Mouse (Mus musculus): Measurements from ENCODE around the gene Hoxd10.

Hoxd10 gene

GRCm38 (mm10) chr2:74680561-74681398, 10.9 kb upstream of the Hoxd10 start:
- no peak for DNase-seq (ENCODE audit: low spot score in 2 of 2)

- no peak for DNase-seq (ENCODE audit: low spot score in 2 of 2)
These were observed 9.9 kb upstream of the Hoxd10 start for GRCm38 (mm10) chr2:74681594-74682531.

DNA sequence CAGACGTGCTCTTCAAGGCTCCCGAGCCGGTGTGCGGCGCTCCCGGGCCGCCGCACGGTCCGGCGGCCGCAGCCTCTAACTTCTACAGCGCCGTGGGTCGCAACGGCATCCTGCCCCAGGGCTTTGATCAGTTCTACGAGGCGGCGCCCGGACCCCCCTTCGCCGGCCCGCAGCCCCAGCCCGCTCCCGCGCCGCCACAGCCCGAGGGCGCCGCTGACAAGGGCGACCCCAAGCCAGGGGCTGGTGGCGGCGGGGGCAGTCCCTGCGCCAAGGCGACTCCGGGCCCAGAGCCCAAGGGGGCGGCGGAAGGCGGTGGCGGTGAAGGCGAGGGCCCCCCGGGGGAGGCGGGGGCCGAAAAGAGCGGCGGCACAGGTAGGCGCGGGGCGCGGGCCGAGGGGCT, 8.9 kb upstream of the Hoxd10 start:
- DNase-seq (ENCODE audit: low spot score in 2 of 2): no peak

GRCm38 (mm10) chr2:74683471-74683951, 8.2 kb upstream of the Hoxd10 start:
- DNase-seq (ENCODE audit: low spot score in 2 of 2): no peak

- no peak for DNase-seq (ENCODE audit: low spot score in 2 of 2)
These were observed 7.6 kb upstream of the Hoxd10 start for GRCm38 (mm10) chr2:74684106-74684505.

- no peak for DNase-seq (ENCODE audit: low spot score in 2 of 2)
These were observed 6.6 kb upstream of the Hoxd10 start for GRCm38 (mm10) chr2:74685059-74685603.

GRCm38 (mm10) chr2:74686301-74686987, 5.3 kb upstream of the Hoxd10 start:
- no peak for DNase-seq (ENCODE audit: low spot score in 2 of 2)

GRCm38 (mm10) chr2:74686988-74687697, 4.6 kb upstream of the Hoxd10 start:
- DNase-seq (ENCODE audit: low spot score in 2 of 2): no peak

- no peak for DNase-seq (ENCODE audit: low spot score in 2 of 2)
These were observed 3.8 kb upstream of the Hoxd10 start for GRCm38 (mm10) chr2:74687698-74688555.

GRCm38 (mm10) chr2:74688795-74689573, 2.7 kb upstream of the Hoxd10 start:
- no peak for DNase-seq (ENCODE audit: low spot score in 2 of 2)

DNA sequence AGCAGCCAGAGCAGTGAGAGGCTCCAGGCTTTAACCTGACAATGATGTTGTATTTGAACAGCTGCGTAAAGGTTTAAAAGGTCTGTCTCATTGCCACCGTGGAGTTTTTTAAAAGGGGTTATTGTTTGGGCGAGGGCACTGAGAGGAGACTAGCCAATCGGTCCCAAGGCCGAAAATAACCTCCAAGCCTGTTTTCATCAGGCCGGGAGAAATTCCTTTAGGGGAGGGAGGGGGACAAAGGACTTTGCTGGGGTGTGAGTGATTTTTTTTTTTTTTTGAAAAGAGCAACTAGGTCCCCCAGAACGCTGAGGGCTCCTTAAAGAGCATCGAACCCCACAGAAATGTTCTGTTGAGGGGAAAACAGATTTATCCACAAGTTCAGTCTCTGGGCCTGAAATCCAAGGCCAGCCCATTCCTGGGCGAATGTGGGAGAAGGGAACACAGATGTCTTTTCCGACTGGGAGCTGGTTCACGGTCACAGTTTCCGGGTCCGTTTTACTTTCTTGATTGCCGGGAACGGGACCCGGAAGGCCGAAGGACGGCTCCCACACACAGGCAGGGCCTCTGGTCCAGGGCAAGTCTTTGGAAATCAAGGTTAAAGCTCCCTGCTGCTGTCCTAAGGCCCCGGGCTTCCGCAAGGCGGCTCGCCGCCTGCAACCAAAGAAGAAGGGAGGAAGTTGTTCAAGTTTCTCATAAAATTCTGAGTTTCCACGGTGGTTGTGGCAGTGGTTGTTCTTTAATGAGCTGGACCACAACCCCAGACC, 2.0 kb upstream of the Hoxd10 start:
- no peak for DNase-seq (ENCODE audit: low spot score in 2 of 2)

- no peak for DNase-seq (ENCODE audit: low spot score in 2 of 2)
These were observed 1.4 kb upstream of the Hoxd10 start for GRCm38 (mm10) chr2:74690338-74690716.

GRCm38 (mm10) chr2:74691995-74692807, 477 bp downstream of the Hoxd10 start:
- no peak for DNase-seq (ENCODE audit: low spot score in 2 of 2)

- no peak for DNase-seq (ENCODE audit: low spot score in 2 of 2)
These were observed 1.2 kb downstream of the Hoxd10 start for GRCm38 (mm10) chr2:74692808-74693431.

DNA sequence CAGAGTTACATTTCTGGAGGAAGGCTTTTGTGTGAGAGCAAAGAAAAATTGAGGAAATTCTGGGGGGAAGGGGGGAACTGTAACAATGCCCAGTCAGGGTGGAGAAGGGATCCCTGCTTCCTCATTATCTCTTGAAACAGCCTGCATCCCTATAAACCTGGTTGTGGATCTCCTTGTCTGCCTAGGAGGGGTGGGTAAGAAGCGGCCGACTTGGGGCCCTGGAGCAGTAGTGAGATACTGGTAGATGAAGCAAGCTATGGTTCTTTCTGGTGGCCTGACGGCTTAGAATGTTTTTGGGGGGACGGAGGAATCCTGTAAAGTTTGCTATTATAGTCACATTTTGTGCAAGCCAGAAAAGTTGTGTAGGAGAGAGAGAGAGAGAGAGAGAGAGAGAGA, 1.7 kb downstream of the Hoxd10 start:
- no peak for DNase-seq (ENCODE audit: low spot score in 2 of 2)

GRCm38 (mm10) chr2:74694066-74694465, 2.3 kb downstream of the Hoxd10 start:
- DNase-seq (ENCODE audit: low spot score in 2 of 2): no peak

GRCm38 (mm10) chr2:74695383-74695782, 3.7 kb downstream of the Hoxd10 start:
- DNase-seq (ENCODE audit: low spot score in 2 of 2): no peak
